Mouse (Mus musculus): ENCODE measurements at regions not wholly inside any gene's neighbourhood (a gene's known extent, or its start where the extent isn't known, plus 50 kb on each side); places are given as distances from the start of the nearest gene placed in this dataset.
A peak's percentile ranks its signal among the peaks of the same experiment; 100 is the strongest.

GRCm38 (mm10) chr3:131801551-131801950, 237.0 kb downstream of the Papss1 start:
- DNase-seq = no peak

- peak; percentile 32 to 75 for DNase-seq
Observed at GRCm38 (mm10) chr3:131802841-131803240, 238.3 kb downstream of the Papss1 start.

DNA sequence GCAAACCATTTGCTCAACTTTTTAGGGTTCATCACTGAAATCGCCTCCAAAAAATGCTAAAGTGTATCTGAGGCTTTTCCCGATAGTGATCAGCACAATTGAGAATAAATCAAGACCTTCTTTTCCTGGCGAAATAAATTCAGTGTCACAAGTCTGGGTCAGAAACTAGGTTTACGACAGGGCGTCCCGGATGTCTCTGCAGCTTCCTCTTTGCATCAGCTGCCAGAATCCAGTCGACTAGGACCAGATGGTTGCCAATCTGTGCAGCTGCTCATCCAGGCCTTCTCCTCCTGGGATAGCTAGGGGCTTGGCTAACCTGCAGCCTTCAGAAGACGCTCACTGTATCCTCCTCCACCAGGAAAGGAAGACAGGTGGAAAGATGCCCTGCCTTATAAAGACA, 243.6 kb downstream of the Papss1 start:
- DNase-seq = peak; percentile 68 to 80

GRCm38 (mm10) chr3:131812968-131813367, 248.4 kb downstream of the Papss1 start:
- peak; percentile 28 to 41 for DNase-seq

GRCm38 (mm10) chr3:131818806-131819205, 254.2 kb downstream of the Papss1 start:
- DNase-seq = no peak

DNA sequence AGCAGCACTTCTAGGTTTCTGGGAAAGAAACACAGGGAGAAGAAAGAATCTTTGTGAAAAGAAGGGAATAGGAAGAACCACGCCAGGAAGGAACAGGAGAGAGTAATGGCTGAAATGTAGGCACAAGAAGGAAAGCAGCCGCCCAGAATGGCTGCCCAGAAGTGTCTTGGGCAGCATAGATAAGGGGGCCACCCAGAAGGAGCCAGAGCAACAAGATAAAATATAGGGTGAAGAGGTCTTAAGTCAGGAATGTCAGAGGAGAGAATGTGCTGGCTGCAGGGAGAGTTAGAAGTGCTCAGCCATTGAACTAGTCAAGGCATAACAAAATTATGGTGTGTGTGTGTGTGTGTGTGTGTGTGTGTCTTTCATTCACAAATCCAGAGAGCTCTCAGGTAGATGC, 227.7 kb upstream of the Dkk2 start:
- no peak for DNase-seq

GRCm38 (mm10) chr3:131859083-131859482, 226.0 kb upstream of the Dkk2 start:
- no peak for DNase-seq

- DNase-seq = no peak
Observed at GRCm38 (mm10) chr3:131865106-131865505, 220.0 kb upstream of the Dkk2 start.

DNA sequence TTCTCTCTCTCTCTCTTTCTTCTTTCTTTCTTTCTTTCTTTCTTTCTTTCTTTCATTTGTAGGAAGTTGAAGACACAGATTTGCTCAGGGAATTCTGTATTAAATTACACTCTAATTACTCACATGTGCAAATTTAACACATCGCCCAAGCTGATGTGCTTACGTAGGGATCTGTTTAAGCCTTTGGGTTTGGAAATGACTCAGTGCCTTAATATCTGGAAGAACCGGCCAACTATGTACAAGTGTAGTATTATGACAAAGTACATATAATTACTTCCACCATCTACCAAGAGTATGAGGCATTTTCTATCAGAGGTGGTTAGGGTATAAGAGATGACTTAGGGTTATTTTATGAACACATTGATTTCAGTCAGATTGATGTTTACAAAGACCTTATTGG, 217.8 kb upstream of the Dkk2 start:
- no peak for DNase-seq

- no peak for DNase-seq
Observed at GRCm38 (mm10) chr3:131868219-131868964, 216.7 kb upstream of the Dkk2 start.

DNA sequence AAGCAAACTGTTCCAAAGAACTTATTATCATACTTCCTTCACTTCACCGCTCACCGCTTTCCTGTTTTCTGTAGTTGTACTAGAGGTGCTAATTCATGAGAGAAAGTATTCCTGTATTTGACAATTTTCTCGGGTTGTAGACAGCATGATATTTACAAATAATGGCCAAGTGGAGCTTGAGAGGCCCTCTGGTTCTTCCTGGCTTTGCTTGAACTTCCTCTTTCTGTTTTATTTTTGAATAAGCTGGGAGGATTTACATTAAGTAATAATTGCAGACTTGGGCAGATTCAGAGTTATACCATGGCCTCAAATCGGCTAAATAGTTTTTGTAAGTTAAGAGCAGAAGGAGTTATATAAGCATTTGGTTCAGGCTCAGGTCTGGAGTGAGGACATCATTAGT, 215.8 kb upstream of the Dkk2 start:
- DNase-seq = no peak

- no peak for DNase-seq
Observed at GRCm38 (mm10) chr3:131882667-131883066, 202.4 kb upstream of the Dkk2 start.

DNA sequence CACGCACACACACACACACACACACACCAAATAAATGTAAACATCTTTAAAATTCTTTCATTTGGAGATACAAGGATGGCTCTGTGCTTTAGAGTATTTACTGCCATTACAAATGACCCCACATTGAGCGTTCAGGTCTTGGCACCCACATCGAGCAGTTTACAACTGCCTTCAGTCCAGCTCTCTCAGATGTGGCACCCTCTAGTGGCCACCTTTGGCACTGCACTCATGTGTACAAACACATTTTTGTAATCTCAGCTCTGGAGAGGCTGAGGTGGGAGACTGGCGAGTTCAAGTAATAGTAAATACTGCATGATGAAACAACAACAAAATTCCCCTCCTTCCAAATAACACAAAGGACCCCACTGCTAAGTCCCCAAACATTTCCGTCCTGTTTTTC, 198.6 kb upstream of the Dkk2 start:
- peak in 1 of 2 experiments; percentile 60 for DNase-seq

DNA sequence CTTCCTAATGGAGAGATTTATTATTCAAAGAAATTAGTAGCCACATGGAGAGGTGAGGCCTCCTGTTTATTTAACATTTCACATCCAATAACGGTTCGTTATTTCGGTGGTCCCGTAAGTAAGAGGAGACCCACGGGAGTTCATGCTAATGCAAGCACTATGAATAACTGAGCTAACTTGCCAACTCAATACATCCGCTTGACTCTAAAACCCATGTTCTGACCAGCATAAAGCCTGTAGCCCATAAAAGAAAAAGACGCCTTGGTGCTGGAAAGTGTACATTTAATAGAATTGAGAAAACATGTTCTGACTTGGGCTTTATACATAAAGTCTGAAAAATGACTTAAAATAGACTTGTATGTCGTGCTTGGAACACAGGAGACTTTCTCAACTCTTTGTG, 198.1 kb upstream of the Dkk2 start:
- no peak for DNase-seq

- DNase-seq = no peak
Observed at GRCm38 (mm10) chr3:131887670-131888069, 197.4 kb upstream of the Dkk2 start.

GRCm38 (mm10) chr3:131891941-131892340, 193.2 kb upstream of the Dkk2 start:
- no peak for DNase-seq

DNA sequence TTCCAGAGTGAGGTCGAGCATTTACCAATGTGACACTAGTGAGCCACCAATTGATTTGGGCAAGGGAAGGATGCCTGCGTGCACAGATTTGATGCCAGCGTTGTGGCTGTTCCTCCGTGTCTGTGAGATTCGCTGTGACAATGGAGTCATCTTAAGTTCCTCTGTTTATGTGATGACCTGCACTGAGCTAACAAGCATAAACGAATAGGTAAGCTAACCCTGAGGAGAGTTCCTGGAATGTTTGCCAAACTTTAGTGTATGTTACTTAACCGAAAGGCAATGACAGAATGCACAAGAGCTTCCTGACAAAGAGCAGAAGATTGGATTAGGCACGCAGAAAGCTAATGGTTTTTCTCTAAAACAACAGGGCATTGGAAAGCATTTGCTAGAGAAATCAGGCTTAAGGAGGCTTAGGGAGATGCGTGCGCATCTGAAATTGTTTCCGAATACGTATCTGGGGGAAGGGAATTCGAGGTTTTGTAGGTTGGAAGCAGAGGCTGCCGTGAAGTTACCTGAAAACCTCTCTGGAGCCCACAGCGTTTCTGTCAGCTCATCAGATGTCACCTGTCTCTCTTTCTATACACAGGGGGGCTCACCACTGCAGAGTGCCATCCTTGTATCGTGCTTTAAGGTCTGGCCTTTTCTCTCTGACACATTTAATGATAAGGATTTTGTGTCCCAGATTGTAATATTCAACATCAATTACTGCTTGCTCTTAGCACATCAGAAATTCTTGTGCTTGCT, 191.9 kb upstream of the Dkk2 start:
- DNase-seq = no peak

GRCm38 (mm10) chr3:131895057-131895456, 190.0 kb upstream of the Dkk2 start:
- no peak for DNase-seq

DNA sequence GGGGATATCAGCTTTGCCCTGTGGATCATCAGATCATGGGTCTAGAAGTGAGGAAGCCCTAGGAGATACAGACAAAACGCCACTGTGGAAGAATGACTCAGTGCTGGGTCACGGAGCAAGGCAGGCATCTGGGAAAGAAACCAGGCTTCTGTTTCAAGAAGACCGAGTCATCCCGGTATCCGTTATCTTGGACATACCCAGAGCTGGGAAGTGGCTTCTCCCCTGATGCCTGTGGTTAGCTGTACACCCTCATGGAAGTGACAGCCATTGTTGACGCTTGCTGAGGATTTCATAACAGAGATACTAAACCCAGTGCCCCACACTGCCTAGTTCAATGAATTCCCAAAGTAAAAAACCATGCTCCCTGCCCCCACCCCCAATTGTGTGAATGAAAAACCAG, 171.6 kb upstream of the Dkk2 start:
- no peak for DNase-seq

GRCm38 (mm10) chr3:131914372-131914771, 170.7 kb upstream of the Dkk2 start:
- no peak for DNase-seq

DNA sequence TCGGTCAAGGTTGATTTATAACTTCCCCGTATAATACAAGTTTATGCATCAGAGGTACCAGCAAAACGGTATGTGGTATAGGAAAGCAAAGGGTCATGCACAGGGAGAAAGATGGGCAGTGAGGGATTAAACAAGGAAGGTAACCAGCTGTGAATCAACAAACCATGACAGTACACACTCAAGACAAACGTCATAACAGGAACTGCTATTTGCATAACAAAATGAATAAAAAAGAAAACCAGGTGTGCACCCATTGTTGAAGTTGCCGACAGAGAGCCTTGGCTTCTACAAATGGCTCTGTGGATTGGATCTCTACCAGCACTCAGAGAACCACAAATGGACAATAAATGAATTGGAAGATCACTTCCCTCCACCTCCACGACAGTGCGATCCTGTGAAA, 170.1 kb upstream of the Dkk2 start:
- DNase-seq = no peak

DNA sequence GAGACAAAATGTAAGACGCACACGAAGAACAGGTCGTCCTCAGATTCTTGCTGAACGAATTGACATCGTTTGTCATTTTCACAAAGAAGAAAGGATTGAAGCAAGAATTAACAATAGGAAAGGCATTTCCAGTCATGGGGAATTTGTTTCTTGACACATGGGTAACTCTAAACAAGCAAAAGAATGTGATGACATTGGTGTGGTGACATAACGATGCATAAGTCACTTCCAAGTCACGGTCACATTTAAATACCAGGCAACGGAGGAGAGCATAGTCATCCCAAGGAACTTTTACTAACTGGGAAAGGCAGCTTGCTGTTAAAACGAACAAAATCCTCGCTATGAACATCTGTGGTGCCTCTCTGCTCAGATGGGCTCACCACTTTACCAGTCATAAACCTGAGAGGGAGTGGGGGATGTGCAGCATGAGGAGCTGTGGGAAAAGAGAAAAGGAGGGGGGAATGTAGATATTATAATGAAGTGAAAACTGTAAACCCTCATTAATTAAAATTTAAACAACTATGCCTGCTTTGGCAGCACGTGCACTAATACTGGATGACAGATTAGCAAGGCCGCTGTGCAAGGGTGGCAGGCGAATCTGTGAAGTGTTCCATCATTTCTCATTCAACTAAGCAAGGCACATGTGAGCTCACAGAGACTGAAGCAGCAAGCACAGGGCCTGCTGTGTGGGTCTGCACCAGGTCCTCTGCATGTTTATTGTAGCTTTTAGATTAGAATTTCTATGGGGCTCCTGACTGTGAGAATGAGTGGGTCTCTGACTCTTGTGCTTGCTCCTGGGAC, 167.2 kb upstream of the Dkk2 start:
- no peak for DNase-seq

- no peak for DNase-seq
Observed at GRCm38 (mm10) chr3:131919476-131919875, 165.6 kb upstream of the Dkk2 start.

DNA sequence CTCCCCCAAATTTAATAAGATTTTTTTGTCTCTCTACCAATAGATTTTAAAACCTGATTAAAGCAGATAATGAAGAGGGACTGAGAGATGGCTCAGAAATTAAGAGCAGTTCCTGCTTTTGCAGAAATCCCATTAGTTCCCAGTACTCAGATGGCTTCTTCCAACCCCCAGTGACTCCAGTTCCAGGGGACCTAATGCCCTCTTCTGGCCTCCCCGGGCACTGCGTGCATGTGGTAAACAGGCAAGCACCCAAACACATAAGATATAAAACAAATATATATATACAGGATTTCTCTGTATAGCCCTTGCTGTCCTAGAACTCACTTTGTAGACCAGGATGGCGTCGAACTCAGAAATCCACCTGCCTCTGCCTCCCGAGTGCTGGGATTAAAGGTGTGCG, 163.9 kb upstream of the Dkk2 start:
- DNase-seq = peak; percentile 16 to 59
